In genomic region chr6:134389917-134390316, GRCm38 (mm10) we compare ENCODE assay signal across 13 mouse cellular contexts. TPM values are rescaled to one million over a fixed set of nuclear protein-coding genes. Genes with fewer than 3 reads are reported as not detected.
"Had no signal": no experiment of that assay in that cellular context is flagged by ENCODE, and none has a peak within 500 bp of the region (broad histone marks: within the 10 kb centered on the region; RNA-seq: fewer than 3 reads in every experiment).

No protein-coding gene starts in this region.

- H3K36me3 ChIP-seq: limb, embryonic 15.5 days; liver, embryonic 12.5 days; lung, embryonic 15.5 days had no signal

- H3K9me3 ChIP-seq: limb, embryonic 15.5 days; liver, embryonic 12.5 days; lung, embryonic 15.5 days had no signal

- H3K4me1 ChIP-seq: limb, embryonic 15.5 days; liver, embryonic 12.5 days had no signal

- DNase-seq: layer of hippocampus, adult 9-11 months had no signal

- ATAC-seq: liver, embryonic 12.5 days had no signal

- H3K4me3 ChIP-seq: limb, embryonic 15.5 days; liver, embryonic 12.5 days; lung, embryonic 15.5 days; megakaryocyte, embryonic 14.5 days had no signal

- H3K4me2 ChIP-seq: limb, embryonic 15.5 days; liver, embryonic 12.5 days; lung, embryonic 15.5 days had no signal

- H3K9ac ChIP-seq: limb, embryonic 15.5 days; liver, embryonic 12.5 days; lung, embryonic 15.5 days had no signal

- H3K27me3 ChIP-seq: limb, embryonic 15.5 days; liver, embryonic 12.5 days; lung, embryonic 15.5 days; megakaryocyte, embryonic 14.5 days had no signal

- H3K27ac ChIP-seq: kidney, postnatal 0 days; limb, embryonic 15.5 days; liver, embryonic 12.5 days; lung, embryonic 15.5 days; macrophage had no signal

RNA-seq across cellular contexts. Expression of gene Bcl2l14, which starts 6.2 kb away (rescaled TPM):
- total RNA-seq: layer of hippocampus, adult 18-20 months; layer of hippocampus, postnatal 36 days; left cerebral cortex, adult 8-10 months; left cerebral cortex, postnatal 25 days had no signal
- polyA plus RNA-seq: midbrain, embryonic 14.5 days; neural tube, embryonic 11.5 days had no signal
